In genomic region chr2:46913496-46913895, GRCm38 (mm10) we compare ENCODE assay signal across 22 mouse cellular contexts.
DNase-seq lines count a peak whose midpoint lies in the region; ATAC-seq and TF ChIP-seq lines count a peak whose summit lies in the region.
"Had no signal": no experiment of that assay in that cellular context is flagged by ENCODE, and none has a peak within 500 bp of the region (broad histone marks: within the 10 kb centered on the region; RNA-seq: fewer than 3 reads in every experiment).

No protein-coding gene starts in this region.

- no peak overlapping the region for H3K27ac ChIP-seq in cerebellum, adult 2 months (ENCODE audit: insufficient read depth, low read length)
- H3K27ac ChIP-seq in hindbrain, embryonic 14.5 days, result no peak overlapping the region
- H3K27ac ChIP-seq in hindbrain, postnatal 0 days, result no peak overlapping the region
- no peak overlapping the region for H3K27ac ChIP-seq in midbrain, embryonic 13.5 days
- no peak overlapping the region for H3K27ac ChIP-seq in midbrain, embryonic 16.5 days (ENCODE audit: low read length)
- no peak overlapping the region for H3K27ac ChIP-seq in neural tube, embryonic 13.5 days (replicated peaks)
- no peak overlapping the region for H3K27ac ChIP-seq in forebrain, embryonic 15.5 days (replicated peaks)
- H3K27ac ChIP-seq: forebrain, embryonic 10.5 days; heart, adult 2 months; heart, embryonic 13.5 days; limb, embryonic 12.5 days; stomach, embryonic 15.5 days had no signal

- H3K9me3 ChIP-seq in hindbrain, embryonic 14.5 days (ENCODE audit: control insufficient read depth, low read length), result no peaks in the 10 kb centered on the region
- H3K9me3 ChIP-seq in hindbrain, postnatal 0 days (ENCODE audit: low read length), result no peaks in the 10 kb centered on the region
- no peaks in the 10 kb centered on the region for H3K9me3 ChIP-seq in midbrain, embryonic 13.5 days
- no peaks in the 10 kb centered on the region for H3K9me3 ChIP-seq in midbrain, embryonic 16.5 days (replicated peaks; ENCODE audit: control insufficient read depth, low read length, poor library complexity, severe bottlenecking)
- H3K9me3 ChIP-seq in neural tube, embryonic 13.5 days, result no peaks in the 10 kb centered on the region
- H3K9me3 ChIP-seq in forebrain, embryonic 15.5 days, result no peaks in the 10 kb centered on the region
- H3K9me3 ChIP-seq: forebrain, embryonic 10.5 days; heart, embryonic 13.5 days; limb, embryonic 12.5 days; stomach, embryonic 15.5 days had no signal

- no peaks in the 10 kb centered on the region for H3K36me3 ChIP-seq in hindbrain, embryonic 14.5 days (replicated peaks; ENCODE audit: control insufficient read depth, insufficient read depth)
- no peaks in the 10 kb centered on the region for H3K36me3 ChIP-seq in hindbrain, postnatal 0 days (ENCODE audit: insufficient read depth, low read length)
- H3K36me3 ChIP-seq in midbrain, embryonic 13.5 days, result no peaks in the 10 kb centered on the region
- no peaks in the 10 kb centered on the region for H3K36me3 ChIP-seq in midbrain, embryonic 16.5 days (ENCODE audit: control insufficient read depth, insufficient read depth, low read length)
- no peaks in the 10 kb centered on the region for H3K36me3 ChIP-seq in neural tube, embryonic 13.5 days
- no peaks in the 10 kb centered on the region for H3K36me3 ChIP-seq in forebrain, embryonic 15.5 days
- H3K36me3 ChIP-seq: forebrain, embryonic 10.5 days; heart, embryonic 13.5 days; limb, embryonic 12.5 days; stomach, embryonic 15.5 days had no signal

- no peak overlapping the region for H3K4me2 ChIP-seq in hindbrain, embryonic 14.5 days (replicated peaks)
- no peak overlapping the region for H3K4me2 ChIP-seq in hindbrain, postnatal 0 days (ENCODE audit: low read depth, low read length)
- no peak overlapping the region for H3K4me2 ChIP-seq in midbrain, embryonic 13.5 days (replicated peaks)
- no peak overlapping the region for H3K4me2 ChIP-seq in midbrain, embryonic 16.5 days (ENCODE audit: low read length)
- H3K4me2 ChIP-seq in neural tube, embryonic 13.5 days, result no peak overlapping the region
- H3K4me2 ChIP-seq in forebrain, embryonic 15.5 days (replicated peaks), result no peak overlapping the region
- H3K4me2 ChIP-seq: heart, embryonic 13.5 days; limb, embryonic 12.5 days; liver, embryonic 11.5 days; stomach, embryonic 15.5 days had no signal

- TF ChIP-seq POLR2A in cerebellum, adult 2 months (IDR thresholded peaks at IDR 0.05; ENCODE audit: borderline replicate concordance, insufficient read depth, low read length), result no peak

- no peaks in the 10 kb centered on the region for H3K27me3 ChIP-seq in cerebellum, adult 2 months (ENCODE audit: control insufficient read depth, insufficient read depth, low read length)
- H3K27me3 ChIP-seq in hindbrain, embryonic 14.5 days (ENCODE audit: control insufficient read depth, insufficient read depth, low read length), result no peaks in the 10 kb centered on the region
- H3K27me3 ChIP-seq in hindbrain, postnatal 0 days (ENCODE audit: insufficient read depth, low read length), result no peaks in the 10 kb centered on the region
- no peaks in the 10 kb centered on the region for H3K27me3 ChIP-seq in midbrain, embryonic 13.5 days
- no peaks in the 10 kb centered on the region for H3K27me3 ChIP-seq in midbrain, embryonic 16.5 days (ENCODE audit: control insufficient read depth, insufficient read depth, low read depth, low read length)
- no peaks in the 10 kb centered on the region for H3K27me3 ChIP-seq in neural tube, embryonic 13.5 days
- no peaks in the 10 kb centered on the region for H3K27me3 ChIP-seq in forebrain, embryonic 15.5 days
- H3K27me3 ChIP-seq: heart, embryonic 13.5 days; limb, embryonic 12.5 days; stomach, embryonic 15.5 days had no signal

- no peak overlapping the region for H3K9ac ChIP-seq in hindbrain, embryonic 14.5 days
- no peak overlapping the region for H3K9ac ChIP-seq in hindbrain, postnatal 0 days (replicated peaks; ENCODE audit: low read length)
- H3K9ac ChIP-seq in midbrain, embryonic 13.5 days (replicated peaks), result no peak overlapping the region
- H3K9ac ChIP-seq in midbrain, embryonic 16.5 days (ENCODE audit: low read depth, low read length), result no peak overlapping the region
- H3K9ac ChIP-seq in neural tube, embryonic 13.5 days, result no peak overlapping the region
- H3K9ac ChIP-seq in forebrain, embryonic 15.5 days (replicated peaks), result no peak overlapping the region
- H3K9ac ChIP-seq: heart, embryonic 13.5 days; limb, embryonic 12.5 days; liver, postnatal 0 days; stomach, embryonic 15.5 days had no signal

- ATAC-seq in hindbrain, embryonic 14.5 days (ENCODE audit: low FRiP score), result peak; percentile 40; the same call in 1 of the 2 replicates
- ATAC-seq in hindbrain, postnatal 0 days, result no peak
- 0 out of 2 replicates have a peak, but pooled peaks have one; percentile 43 for ATAC-seq in midbrain, embryonic 13.5 days
- ATAC-seq in midbrain, embryonic 16.5 days, result no peak
- peak; percentile 72 for ATAC-seq in neural tube, embryonic 13.5 days (ENCODE audit: low read depth)
- ATAC-seq in forebrain, embryonic 15.5 days (replicated peaks), result no peak
- ATAC-seq: intestine, postnatal 0 days; liver, postnatal 0 days had no signal

- no peak overlapping the region for H3K4me3 ChIP-seq in cerebellum, adult 2 months (replicated peaks; ENCODE audit: insufficient read depth, low read depth, low read length)
- no peak overlapping the region for H3K4me3 ChIP-seq in hindbrain, embryonic 14.5 days (replicated peaks; ENCODE audit: low read length)
- no peak overlapping the region for H3K4me3 ChIP-seq in hindbrain, postnatal 0 days (ENCODE audit: low read length)
- H3K4me3 ChIP-seq in midbrain, embryonic 13.5 days (replicated peaks), result no peak overlapping the region
- H3K4me3 ChIP-seq in midbrain, embryonic 16.5 days (ENCODE audit: low read depth, low read length), result no peak overlapping the region
- H3K4me3 ChIP-seq in neural tube, embryonic 13.5 days, result no peak overlapping the region
- H3K4me3 ChIP-seq in forebrain, embryonic 15.5 days, result no peak overlapping the region
- H3K4me3 ChIP-seq: forebrain, embryonic 10.5 days; heart, adult 2 months; heart, embryonic 13.5 days; limb, embryonic 12.5 days; stomach, embryonic 15.5 days had no signal

- DNase-seq in cerebellum, postnatal 10 days, result peak; percentile 5 to 16
- no peak for DNase-seq in cerebellum, adult 2 months
- DNase-seq in hindbrain, embryonic 14.5 days (ENCODE audit: low spot score), result no peak
- no peak for DNase-seq in hindbrain, postnatal 0 days (ENCODE audit: low spot score)
- DNase-seq: adrenal gland, postnatal 10 days; cerebellum, adult 9-10 months; gastrocnemius, postnatal 36 days; heart, adult 2 months; heart, postnatal 14 days; kidney, postnatal 4 days; liver, postnatal 0 days; thymus, postnatal 25 days had no signal

- H3K4me1 ChIP-seq in cerebellum, adult 2 months (ENCODE audit: control insufficient read depth, insufficient read depth, low read length), result no peaks in the 10 kb centered on the region
- no peaks in the 10 kb centered on the region for H3K4me1 ChIP-seq in hindbrain, embryonic 14.5 days (replicated peaks; ENCODE audit: control insufficient read depth, insufficient read depth, low read length)
- H3K4me1 ChIP-seq in hindbrain, postnatal 0 days (ENCODE audit: insufficient read depth, low read length), result no peaks in the 10 kb centered on the region
- H3K4me1 ChIP-seq in midbrain, embryonic 13.5 days (replicated peaks), result no peaks in the 10 kb centered on the region
- H3K4me1 ChIP-seq in midbrain, embryonic 16.5 days (ENCODE audit: control insufficient read depth, insufficient read depth, low read length), result no peaks in the 10 kb centered on the region
- H3K4me1 ChIP-seq in neural tube, embryonic 13.5 days (replicated peaks), result peaks cover 4% of the 10 kb centered on the region
- no peaks in the 10 kb centered on the region for H3K4me1 ChIP-seq in forebrain, embryonic 15.5 days
- H3K4me1 ChIP-seq: forebrain, embryonic 10.5 days; heart, embryonic 13.5 days; limb, embryonic 12.5 days; stomach, embryonic 15.5 days had no signal

- no peak for TF ChIP-seq CTCF in cerebellum, adult 2 months (IDR thresholded peaks at IDR 0.05; ENCODE audit: borderline replicate concordance, insufficient read depth, low read depth, low read length)
- no peak for TF ChIP-seq CTCF in hindbrain, postnatal 0 days (IDR thresholded peaks at IDR 0.05; ENCODE audit: low read depth)

Comparison
In these comparisons a context has a peak if more than half of its experiments do, and no peak if none do; other contexts are left out.
1. DNase-seq: peak in cerebellum, postnatal 10 days (2 of 2); none in cerebellum, adult 2 months (0 of 2), hindbrain, embryonic 14.5 days (single experiment) and hindbrain, postnatal 0 days (single experiment).
2. ATAC-seq: peak in hindbrain, embryonic 14.5 days (single experiment), midbrain, embryonic 13.5 days (single experiment) and neural tube, embryonic 13.5 days (single experiment); none in hindbrain, postnatal 0 days (single experiment), midbrain, embryonic 16.5 days (single experiment) and forebrain, embryonic 15.5 days (single experiment).